Mouse (Mus musculus): Measurements from ENCODE around the gene Cebpzos.

The Cebpzos gene

DNA sequence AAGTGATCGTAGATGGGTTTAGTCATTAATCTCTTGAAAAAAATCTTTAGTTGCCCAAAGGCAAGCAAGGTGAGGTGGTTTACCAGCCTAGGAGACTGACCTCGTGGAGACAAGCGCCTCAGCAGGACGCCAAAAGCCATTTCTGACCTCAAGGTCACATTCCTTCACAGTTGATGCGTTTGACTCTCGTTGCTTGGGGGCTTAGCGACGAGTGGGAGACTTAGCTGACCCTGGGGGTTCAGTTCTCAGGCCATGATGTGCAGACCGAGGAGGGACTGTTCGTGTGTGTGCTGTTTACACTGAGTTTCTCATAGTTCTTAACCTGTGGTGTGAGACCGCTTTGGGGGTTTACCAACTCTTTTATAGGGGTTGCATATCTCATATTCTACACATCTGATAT is 26.3 kb downstream of the Cebpzos start:
- DNase-seq: no peak

DNA sequence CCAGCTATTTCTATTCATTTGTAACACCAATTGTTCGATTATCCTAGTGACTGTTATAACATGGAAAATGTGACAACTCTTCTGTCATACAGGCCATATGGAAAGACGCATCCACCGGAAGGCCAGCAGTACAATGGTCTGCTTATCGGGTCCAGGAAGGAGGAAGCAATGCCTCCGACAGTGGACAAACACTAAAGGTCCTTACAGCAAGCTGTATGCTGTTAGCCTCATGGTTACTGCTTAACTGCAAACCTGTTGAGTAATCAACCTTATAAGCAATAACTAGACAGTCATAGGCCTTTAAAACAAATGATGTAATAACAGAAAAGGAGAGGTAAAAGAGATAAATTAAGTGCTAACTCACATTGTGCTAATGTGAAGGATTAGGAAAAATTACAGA is 34.9 kb downstream of the Cebpzos start:
- DNase-seq: no peak

DNA sequence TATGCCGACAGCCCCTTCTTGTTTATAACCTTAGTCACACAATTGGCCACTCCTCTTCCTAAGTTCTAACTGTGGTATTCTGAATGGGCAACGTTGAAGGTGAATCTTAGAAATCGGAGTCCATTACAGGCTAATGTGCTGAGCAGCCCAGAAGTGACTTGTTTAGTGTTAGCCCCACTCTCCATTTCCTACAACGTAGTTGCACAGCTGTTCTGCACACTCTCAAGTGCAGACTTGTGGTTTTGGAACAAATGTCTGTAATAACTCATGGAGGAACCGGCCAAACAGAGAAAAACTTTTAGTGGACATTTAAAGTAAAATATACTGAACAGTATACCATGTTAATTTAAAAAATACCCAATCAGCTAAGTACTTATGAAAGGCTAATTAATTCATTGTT is 35.8 kb downstream of the Cebpzos start:
- no peak for DNase-seq

DNA sequence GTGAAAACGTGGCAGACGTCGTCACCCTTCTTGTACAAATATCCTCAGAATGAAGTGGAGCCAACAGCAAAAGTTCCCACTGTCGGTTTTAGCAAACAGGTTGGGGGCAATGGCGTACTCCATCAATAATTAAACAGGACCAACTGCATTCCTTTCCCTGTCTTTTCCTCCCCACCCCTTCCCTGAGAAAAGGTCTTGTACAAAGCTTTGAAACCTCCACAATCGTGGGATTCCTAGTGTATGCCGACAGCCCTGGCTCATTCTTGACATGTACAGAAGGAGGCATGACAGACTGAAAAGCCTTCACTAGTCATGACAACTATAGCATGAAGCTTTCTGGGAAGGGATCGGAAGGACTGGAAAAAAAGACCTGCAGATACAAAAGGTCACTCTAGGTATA is 36.9 kb downstream of the Cebpzos start:
- no peak for DNase-seq

DNA sequence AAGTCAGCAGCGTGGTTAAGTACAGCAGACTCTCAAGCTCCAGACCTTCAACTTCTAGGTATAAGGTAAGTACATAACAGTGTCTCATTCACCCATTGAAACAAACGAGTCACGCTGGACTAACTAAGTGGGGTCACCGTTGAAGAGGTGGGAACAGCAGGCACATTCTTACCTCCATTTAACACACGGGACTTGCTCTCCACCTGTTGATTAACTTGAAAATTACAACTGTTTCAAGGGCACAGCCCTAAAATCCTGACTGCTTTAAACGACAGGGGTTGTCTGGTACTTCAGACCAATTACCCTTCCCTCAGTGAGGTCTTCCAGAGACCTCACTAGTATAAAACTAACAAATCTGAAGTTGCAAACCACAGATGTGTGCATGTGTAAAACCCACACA is 43.2 kb downstream of the Cebpzos start:
- DNase-seq: no peak

DNA sequence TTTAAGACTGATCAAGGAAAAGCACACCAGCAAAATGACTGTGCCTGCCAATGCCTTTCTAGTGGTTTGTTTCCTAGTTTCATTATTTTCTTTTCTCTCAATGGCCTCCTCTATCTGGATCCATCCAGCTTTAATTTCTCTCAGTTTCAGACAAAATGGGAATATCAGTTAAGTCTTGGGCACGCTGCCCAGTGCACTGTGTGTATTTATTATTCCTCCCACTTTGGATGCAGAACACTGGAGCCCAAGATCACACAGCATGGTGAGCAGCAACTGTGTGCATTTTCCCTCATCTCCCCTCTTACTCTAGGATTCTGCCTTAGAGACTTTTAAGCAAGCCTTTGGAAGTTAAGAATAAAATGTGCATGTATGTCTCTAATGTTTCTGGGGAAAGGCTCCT is 48.1 kb downstream of the Cebpzos start:
- no peak for DNase-seq

DNA sequence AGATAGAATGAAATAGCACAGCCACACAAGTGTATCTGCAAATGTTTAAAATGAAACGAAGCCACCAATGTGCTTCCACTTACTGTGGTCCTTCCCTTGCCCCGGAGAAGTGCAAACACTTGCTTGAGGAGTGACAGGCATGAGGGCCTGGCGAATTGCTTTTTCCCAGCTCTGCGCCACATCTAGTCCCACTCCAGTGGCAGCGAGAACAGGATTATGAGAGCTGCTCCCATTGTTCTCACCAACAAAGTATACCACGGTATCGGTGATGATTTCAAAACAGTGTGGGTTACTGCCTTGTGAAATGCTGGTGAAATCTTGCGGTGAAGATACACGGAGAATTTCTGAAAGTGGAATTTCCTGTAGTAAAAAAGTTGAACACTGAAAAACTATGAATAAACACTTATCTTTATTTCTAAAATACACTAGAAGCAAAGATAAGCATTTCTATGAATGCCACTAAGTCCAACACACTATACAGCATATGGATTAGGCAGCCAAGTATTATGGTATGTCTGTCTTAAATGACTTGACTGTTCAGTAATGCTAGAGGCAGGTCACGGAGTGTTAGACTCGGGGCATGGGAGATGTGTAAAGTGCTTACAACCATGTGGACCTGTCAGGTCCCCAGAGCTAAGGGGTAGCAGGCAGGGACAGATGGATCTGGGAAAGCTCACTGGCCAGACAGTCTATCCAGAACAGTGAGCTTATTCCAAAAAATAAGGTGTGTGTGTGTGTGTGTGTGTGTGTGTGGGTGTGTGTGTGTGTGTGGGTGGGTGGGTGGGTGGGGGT is 50.0 kb downstream of the Cebpzos start:
- no peak for DNase-seq

DNA sequence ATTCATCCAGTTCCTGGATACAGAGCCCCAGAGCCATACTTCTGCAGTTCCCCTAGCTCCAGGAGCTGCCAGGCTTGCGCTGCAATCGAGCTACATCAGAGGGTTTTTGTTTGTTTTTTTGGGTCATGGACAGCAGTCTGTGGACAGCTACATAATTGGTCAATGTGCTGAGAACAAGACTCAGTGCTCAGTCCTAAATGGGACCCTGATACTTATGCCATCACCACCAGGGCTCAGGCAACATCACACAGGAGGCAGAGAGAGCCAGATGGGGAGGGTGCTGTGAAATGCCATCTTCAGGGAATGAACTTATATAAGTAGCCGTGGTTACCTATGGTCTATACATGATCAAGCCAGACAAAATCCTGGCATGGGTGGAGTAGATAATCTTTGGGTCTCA is 52.2 kb downstream of the Cebpzos start:
- no peak for DNase-seq

All from kidney, postnatal 36 days (tissue).